Mouse (Mus musculus): ENCODE data around the gene Lmcd1. TPM values are rescaled to one million over a fixed set of nuclear protein-coding genes. Genes with fewer than 3 reads are reported as not detected.

The Lmcd1 gene
- total and polyA plus RNA-seq, 3 experiments: not detected

DNA sequence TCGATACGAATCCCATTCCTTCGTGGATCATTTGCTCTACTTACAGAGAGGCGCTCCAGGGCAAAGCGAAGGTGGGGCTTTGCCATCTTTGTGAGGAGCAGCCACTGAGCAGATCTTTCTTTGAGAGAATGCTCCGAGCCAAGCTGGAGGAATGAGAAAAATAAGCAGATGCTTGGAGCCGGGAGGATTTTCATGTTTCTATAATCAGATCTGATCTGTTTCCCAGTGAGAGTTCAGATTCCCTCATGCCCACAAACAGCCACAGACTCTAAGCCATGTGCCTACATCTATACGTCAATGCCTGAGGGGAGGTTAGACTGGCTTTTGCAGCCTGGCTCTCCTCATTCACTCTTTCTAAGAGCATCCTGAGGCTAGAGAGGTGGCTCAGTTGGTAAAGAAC is 87.1 kb downstream of the Lmcd1 start:
- Histone ChIP-seq H3K4me3 (ENCODE audit: control insufficient read depth in 1 of 2, insufficient read depth in 1 of 2, low read depth in 2 of 2, low read length in 2 of 2) (no peak overlapping the region), H3K9ac (ENCODE audit: control insufficient read depth, low read depth, low read length, poor library complexity, severe bottlenecking) (no peak overlapping the region), H3K27me3 (ENCODE audit: control insufficient read depth in 1 of 2, insufficient read depth in 2 of 2, low read length in 2 of 2) (no peaks in the 10 kb centered on the region), H3K27ac (ENCODE audit: control insufficient read depth, low read depth, low read length) (no peak overlapping the region), H3K79me2 (ENCODE audit: control insufficient read depth, insufficient read depth, low read length, poor library complexity) (no peaks in the 10 kb centered on the region), H3K9me3 (replicated peaks; ENCODE audit: insufficient read depth, low read length) (no peaks in the 10 kb centered on the region), H3K36me3 (ENCODE audit: control insufficient read depth in 1 of 2, insufficient read depth in 2 of 2, low read length in 2 of 2) (no peaks in the 10 kb centered on the region), H3K4me1 (ENCODE audit: control insufficient read depth in 1 of 2, insufficient read depth in 2 of 2, low read length in 2 of 2) (no peaks in the 10 kb centered on the region)
- DNase-seq (ENCODE audit: low read depth, low spot score): no peak
- TF ChIP-seq JUND (IDR thresholded peaks at IDR 0.05; ENCODE audit: low read depth, low read length) (no peak), KAT2A (conservative IDR thresholded peaks at IDR 0.05; ENCODE audit: low read depth, low read length) (no peak), CHD2 (IDR thresholded peaks at IDR 0.05; ENCODE audit: low read length) (no peak), MAZ (IDR thresholded peaks at IDR 0.05; ENCODE audit: low read depth, low read length) (no peak), CHD1 (IDR thresholded peaks at IDR 0.05; ENCODE audit: low read depth, low read length) (no peak), TCF12 (IDR thresholded peaks at IDR 0.05; ENCODE audit: low read depth, low read length) (no peak), USF1 (IDR thresholded peaks at IDR 0.05; ENCODE audit: low read depth, low read length) (no peak), ELF1 (IDR thresholded peaks at IDR 0.05; ENCODE audit: low read depth, low read length) (no peak), POLR2AphosphoS2 (IDR thresholded peaks at IDR 0.05; ENCODE audit: low read length) (no peak), GATA1 (IDR thresholded peaks at IDR 0.05; ENCODE audit: low read depth, low read length) (no peak), GABPA (IDR thresholded peaks at IDR 0.05; ENCODE audit: low read depth, low read length) (no peak), NELFE (IDR thresholded peaks at IDR 0.05; ENCODE audit: low read depth, low read length) (no peak), TBP (IDR thresholded peaks at IDR 0.05; ENCODE audit: low read depth, low read length) (no peak)

DNA sequence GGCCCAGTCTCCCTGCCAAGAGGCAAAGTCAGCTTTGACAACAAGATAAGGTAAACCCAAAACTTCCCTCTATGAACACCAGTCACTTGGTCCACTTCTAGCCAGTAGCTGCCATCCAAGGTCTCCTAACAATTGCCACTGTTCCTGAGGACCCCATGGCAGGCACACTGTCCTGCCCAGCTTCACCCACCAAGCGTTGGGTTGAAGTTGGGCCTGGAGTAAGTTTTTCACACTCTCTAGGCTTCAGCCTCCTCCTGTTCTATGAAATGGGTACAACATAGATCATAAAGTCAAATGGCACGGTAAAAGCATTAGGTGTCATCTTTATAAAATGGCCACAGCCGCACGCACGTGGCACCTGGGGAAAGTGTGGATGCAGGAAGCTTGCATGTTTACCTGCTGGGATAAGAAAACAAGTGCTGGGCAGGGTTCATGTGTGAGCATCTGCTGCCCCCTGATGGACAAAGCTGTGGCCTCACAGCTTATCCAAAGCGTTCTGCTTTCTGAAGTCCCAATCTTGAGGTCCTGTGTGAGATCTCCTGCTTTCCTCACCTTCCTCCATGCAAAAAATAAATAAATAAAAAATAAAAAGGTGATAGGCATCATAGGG is 88.9 kb downstream of the Lmcd1 start:
- DNase-seq (ENCODE audit: low read depth, low spot score): no peak
- Histone ChIP-seq H3K4me3 (ENCODE audit: control insufficient read depth in 1 of 2, insufficient read depth in 1 of 2, low read depth in 2 of 2, low read length in 2 of 2) (no peak overlapping the region), H3K27ac (ENCODE audit: control insufficient read depth, low read depth, low read length) (no peak overlapping the region), H3K79me2 (ENCODE audit: control insufficient read depth, insufficient read depth, low read length, poor library complexity) (no peaks in the 10 kb centered on the region), H3K9ac (ENCODE audit: control insufficient read depth, low read depth, low read length, poor library complexity, severe bottlenecking) (no peak overlapping the region), H3K36me3 (ENCODE audit: control insufficient read depth in 1 of 2, insufficient read depth in 2 of 2, low read length in 2 of 2) (no peaks in the 10 kb centered on the region), H3K4me1 (ENCODE audit: control insufficient read depth in 1 of 2, insufficient read depth in 2 of 2, low read length in 2 of 2) (no peaks in the 10 kb centered on the region), H3K9me3 (replicated peaks; ENCODE audit: insufficient read depth, low read length) (no peaks in the 10 kb centered on the region), H3K27me3 (ENCODE audit: control insufficient read depth in 1 of 2, insufficient read depth in 2 of 2, low read length in 2 of 2) (no peaks in the 10 kb centered on the region)
- no peak for TF ChIP-seq ZC3H11A (IDR thresholded peaks at IDR 0.05; ENCODE audit: low read depth, low read length)
- no peak for TF ChIP-seq SIN3A (IDR thresholded peaks at IDR 0.05; ENCODE audit: low read length)
- TF ChIP-seq POLR2AphosphoS5 (IDR thresholded peaks at IDR 0.05; ENCODE audit: borderline replicate concordance, low read depth, low read length): no peak
- peak in 1 of 3 experiments; percentile 17; a peak in 1 of 6 replicates for TF ChIP-seq CTCF (IDR thresholded peaks at IDR 0.05 in 2 of 3, conservative IDR thresholded peaks at IDR 0.05 in 1 of 3; ENCODE audit: control insufficient read depth in 1 of 3, insufficient read depth in 1 of 3, low read depth in 2 of 3, low read length in 3 of 3, poor library complexity in 1 of 3, severe bottlenecking in 1 of 3)
- TF ChIP-seq TCF12 (IDR thresholded peaks at IDR 0.05; ENCODE audit: low read depth, low read length): no peak
- no peak for TF ChIP-seq ETS1 (IDR thresholded peaks at IDR 0.05; ENCODE audit: low read depth, low read length)

Measured in MEL (cell line).